Mouse (Mus musculus) heart, embryonic 10.5 days (tissue): Measurements from ENCODE around the gene Camta1. TPM values are rescaled to one million over a fixed set of nuclear protein-coding genes. Genes with fewer than 3 reads are reported as not detected.
"Not testable (repeated sequence)": the region's sequence is repeated elsewhere in the genome, so short reads cannot be mapped to it uniquely, and the experiment has no call there.

ENCODE experiments used
- DNase-seq: peaks from one replicate; pipeline ENCODE4 v3.0.0-alpha.2; 2017; ENCODE audit warnings: low spot score
- H3K27ac ChIP-seq: fragments of 300-500 bp; sonication (generic); 2 replicates; pipeline ENCODE4 v1.5.1; 2016; ENCODE audit warnings: mild to moderate bottlenecking
- H3K27me3 ChIP-seq: fragments of 300-500 bp; sonication (generic); 2 replicates; pipeline ENCODE4 v1.6.1; 2016; ENCODE audit warnings: mild to moderate bottlenecking; ENCODE audit not compliant: poor library complexity, insufficient read depth, severe bottlenecking
- H3K36me3 ChIP-seq: fragments of 300-500 bp; sonication (generic); 2 replicates; pipeline ENCODE4 v1.6.1; 2016; ENCODE audit warnings: mild to moderate bottlenecking, moderate library complexity
- H3K4me1 ChIP-seq: fragments of 300-500 bp; sonication (generic); 2 replicates; pipeline ENCODE4 v1.6.1; 2016; ENCODE audit warnings: mild to moderate bottlenecking
- H3K4me3 ChIP-seq: fragments of 300-500 bp; sonication (generic); 2 replicates; pipeline ENCODE4 v1.5.1; 2016; ENCODE audit warnings: mild to moderate bottlenecking, moderate library complexity
- H3K9me3 ChIP-seq: fragments of 300-500 bp; sonication (generic); 2 replicates; pipeline ENCODE4 v1.6.1; 2016; ENCODE audit warnings: mild to moderate bottlenecking, moderate library complexity
- WGBS: fragments of 180-500 bp; shearing (Covaris S2); methylation state at CpG from one replicate; pipeline ENCODE4 v1.1.7; 2016; 5-methylcytosine and 5-hydroxymethylcytosine counted together
- polyA plus RNA-seq: library from polyadenylated mRNA; unstranded; fragments of >200 nt; fragmentation: Nextera tagmentation; extraction: Ambion mirVana; gene quantifications from 2 replicates; pipeline ENCODE4 v1.2.1, GENCODE M21; 2016

Camta1 gene
- polyA plus RNA-seq, 1 experiment from 2014 or later, result 115 TPM

DNA sequence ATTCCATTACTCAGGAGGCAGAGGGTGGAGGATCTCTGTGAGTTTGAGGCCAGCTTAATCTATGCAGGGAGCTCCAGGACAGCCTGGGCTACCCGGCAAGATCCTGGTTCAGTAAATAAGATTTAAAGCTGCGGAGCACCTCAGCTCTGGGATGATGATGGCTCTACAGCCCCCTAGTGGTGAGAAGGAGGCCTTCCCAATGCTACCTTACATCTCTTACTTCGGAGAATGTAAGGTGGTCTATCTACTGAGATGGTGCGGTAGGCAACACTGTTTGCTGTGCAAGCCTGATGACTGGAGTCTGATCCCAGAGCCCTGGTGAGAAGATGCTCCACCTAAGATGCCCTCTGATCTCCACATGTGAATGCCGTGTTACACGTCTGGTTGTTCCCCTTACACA, 834.7 kb downstream of the Camta1 start:
- Histone ChIP-seq H3K9me3 (no peaks in the 10 kb centered on the region), H3K27me3 (no peaks in the 10 kb centered on the region; the same call in 1 of the 2 replicates), H3K36me3 (0 out of 2 replicates have a peak, but pooled peaks cover 6% of the 10 kb centered on the region), H3K4me1 (peaks cover 11% of the 10 kb centered on the region; the same call in 1 of the 2 replicates), H3K4me3 (no peak overlapping the region), H3K27ac (no peak overlapping the region)
- 43% methylated on average over 6 of the region's 6 CpGs for WGBS
- DNase-seq, result no peak

DNA sequence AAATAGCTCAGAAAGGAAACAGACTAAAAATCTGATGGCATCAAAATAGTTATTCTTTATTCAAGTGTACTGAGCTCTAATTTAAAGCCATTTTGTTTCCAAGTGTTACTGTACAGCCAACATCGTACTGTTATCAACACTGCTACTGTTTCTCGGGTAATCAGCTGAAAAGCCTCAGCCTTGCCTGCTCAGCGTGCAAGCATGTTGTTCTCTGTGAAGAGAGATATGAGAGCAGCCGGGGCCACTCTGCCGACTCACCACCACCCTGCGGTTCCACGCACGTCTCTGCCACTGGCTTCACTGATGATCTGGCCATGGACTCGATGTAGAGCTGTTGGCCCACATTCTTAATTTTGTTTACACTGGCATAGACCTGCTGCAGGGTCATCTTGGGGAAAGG, 837.5 kb downstream of the Camta1 start:
- Histone ChIP-seq H3K4me3 (no peak overlapping the region), H3K27me3 (no peaks in the 10 kb centered on the region; the same call in 1 of the 2 replicates), H3K4me1 (peaks cover 25% of the 10 kb centered on the region), H3K36me3 (peaks cover 6% of the 10 kb centered on the region; the same call in 1 of the 2 replicates), H3K9me3 (no peaks in the 10 kb centered on the region), H3K27ac (no peak overlapping the region)
- DNase-seq, result no peak
- 57% methylated on average over 9 of the region's 9 CpGs for WGBS

DNA sequence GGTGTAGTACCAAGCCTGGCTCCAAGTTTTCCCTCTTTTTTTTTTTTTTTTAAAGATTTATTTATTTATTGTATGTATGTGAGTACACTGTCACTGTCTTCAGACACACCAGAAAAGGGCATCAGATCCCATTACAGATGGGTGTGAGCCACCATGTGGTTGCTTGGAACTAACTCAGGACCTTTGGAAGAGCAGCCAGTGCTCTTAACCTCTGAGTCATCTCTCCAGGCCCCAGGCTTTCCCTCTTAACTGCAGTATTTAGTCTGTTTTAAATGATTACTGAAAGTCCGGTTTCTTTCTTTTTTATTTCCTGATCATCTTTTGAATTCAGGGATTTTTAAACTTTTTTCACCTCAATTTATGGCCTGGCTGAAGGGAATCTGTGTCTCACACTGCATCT, 844.3 kb downstream of the Camta1 start:
- not testable (repeated sequence) for H3K27me3 ChIP-seq, H3K4me3 ChIP-seq, H3K27ac ChIP-seq, H3K9me3 ChIP-seq, DNase-seq
- H3K36me3 ChIP-seq, result peaks cover 22% of the 10 kb centered on the region
- 88% methylated on average over 1 of the region's 1 CpGs for WGBS
- H3K4me1 ChIP-seq, result peaks cover 21% of the 10 kb centered on the region

DNA sequence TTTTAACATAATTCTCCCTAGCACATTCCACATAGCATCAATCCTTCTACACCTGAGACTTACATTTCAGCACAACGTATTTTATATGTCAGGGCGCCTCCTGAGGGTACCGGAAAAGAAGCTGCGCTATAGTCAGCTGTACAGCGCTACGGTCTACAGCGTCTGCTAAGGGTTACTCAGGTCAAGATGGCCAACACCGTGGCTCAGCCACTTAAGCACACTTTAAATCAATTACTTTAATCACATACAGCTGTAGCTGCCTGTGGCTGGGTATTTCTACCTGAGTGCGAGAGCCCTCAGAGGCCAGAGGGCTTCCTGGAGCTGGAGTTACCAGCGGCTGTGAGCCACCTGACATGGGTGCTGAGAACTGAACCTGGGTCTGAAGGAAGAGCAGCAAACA, 845.7 kb downstream of the Camta1 start:
- no peak for DNase-seq
- Histone ChIP-seq H3K27me3 (no peaks in the 10 kb centered on the region), H3K9me3 (no peaks in the 10 kb centered on the region), H3K27ac (no peak overlapping the region), H3K36me3 (peaks cover 21% of the 10 kb centered on the region), H3K4me1 (peaks cover 23% of the 10 kb centered on the region), H3K4me3 (no peak overlapping the region)
- WGBS, result 86% methylated on average over 10 of the region's 10 CpGs

DNA sequence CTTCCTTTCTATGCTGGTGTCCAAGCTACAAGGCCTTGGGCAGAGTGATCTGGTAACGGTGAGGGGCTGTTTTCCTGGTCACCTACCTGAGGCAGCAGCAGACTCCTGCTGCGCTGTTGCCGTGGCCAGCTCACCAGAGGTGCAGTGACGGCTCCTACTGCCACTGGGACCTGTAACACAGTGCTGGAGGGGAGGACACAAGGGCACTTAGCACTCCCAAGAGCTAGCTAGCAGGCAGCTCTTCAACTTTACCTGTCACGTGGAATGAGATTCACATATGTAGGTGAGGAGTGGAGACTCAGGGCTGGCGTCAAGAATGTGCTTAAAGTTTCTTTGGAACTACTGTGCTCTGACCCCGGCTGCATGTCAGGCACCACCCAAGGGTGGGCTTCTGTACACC, 851.4 kb downstream of the Camta1 start:
- H3K36me3 ChIP-seq, result peaks cover 23% of the 10 kb centered on the region; the same call in 1 of the 2 replicates
- peaks cover 9% of the 10 kb centered on the region for H3K4me1 ChIP-seq
- DNase-seq, result no peak
- H3K4me3 ChIP-seq, result no peak overlapping the region
- WGBS, result 82% methylated on average over 7 of the region's 7 CpGs
- no peaks in the 10 kb centered on the region for H3K9me3 ChIP-seq
- no peak overlapping the region for H3K27ac ChIP-seq
- no peaks in the 10 kb centered on the region for H3K27me3 ChIP-seq

DNA sequence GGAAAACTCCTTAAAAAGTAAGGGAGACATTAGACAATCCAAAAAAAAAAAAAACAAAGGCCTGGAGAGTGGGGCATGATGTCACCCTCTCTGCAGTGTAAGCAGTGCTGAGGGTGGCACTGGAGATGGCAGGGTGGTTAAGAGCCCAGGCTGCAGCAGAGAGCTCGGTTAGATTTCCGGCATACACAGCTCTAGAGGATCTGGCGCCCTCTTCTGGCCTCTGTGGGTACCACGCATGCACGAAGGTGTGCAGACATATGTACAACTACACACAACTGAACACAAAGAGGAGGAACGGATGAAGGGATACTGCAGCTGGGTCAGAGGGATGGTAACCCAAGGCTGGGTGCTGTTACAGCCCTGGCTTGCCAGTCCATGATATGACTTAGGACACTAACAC, 854.7 kb downstream of the Camta1 start:
- no peaks in the 10 kb centered on the region for H3K27me3 ChIP-seq
- DNase-seq, result no peak
- H3K4me1 ChIP-seq, result 0 out of 2 replicates have a peak, but pooled peaks cover under 1% of the 10 kb centered on the region
- no peak overlapping the region for H3K27ac ChIP-seq
- H3K4me3 ChIP-seq, result no peak overlapping the region
- WGBS, result 53% methylated on average over 6 of the region's 6 CpGs
- H3K9me3 ChIP-seq, result no peaks in the 10 kb centered on the region
- H3K36me3 ChIP-seq, result peaks cover 23% of the 10 kb centered on the region; the same call in 1 of the 2 replicates

DNA sequence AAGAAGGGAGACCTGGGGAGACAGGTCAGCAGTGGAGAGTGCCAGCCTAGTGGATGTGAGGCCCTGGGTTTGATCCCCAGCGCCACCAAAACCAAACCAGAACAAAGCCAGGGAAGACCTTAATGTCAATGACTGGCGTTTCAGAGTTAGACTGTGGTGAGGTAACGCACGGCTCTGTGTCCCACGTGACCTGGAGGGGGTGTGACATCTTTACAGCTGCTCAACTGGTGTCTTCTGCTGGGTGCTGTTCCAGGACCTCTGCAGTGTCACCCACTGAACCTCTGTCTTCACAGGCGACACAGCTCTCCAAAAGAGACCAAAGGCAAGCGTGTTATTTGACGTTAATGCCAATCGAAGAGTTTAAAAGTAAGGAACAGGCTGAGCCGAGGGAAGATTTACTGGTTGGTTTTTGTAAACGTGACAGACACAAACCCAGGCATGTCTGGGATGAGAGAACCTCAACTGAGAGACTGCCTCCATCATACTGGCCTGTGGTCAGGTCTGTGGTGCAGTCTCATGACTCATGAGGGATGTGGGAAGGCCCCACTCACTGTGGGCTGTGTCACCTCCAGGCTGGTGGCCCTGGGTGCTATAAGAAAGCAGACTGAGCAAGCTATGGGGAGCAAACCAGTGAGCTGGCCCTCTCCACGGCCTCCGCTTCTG, 855.9 kb downstream of the Camta1 start:
- Histone ChIP-seq H3K27ac (no peak overlapping the region), H3K36me3 (peaks cover 23% of the 10 kb centered on the region; the same call in 1 of the 2 replicates), H3K9me3 (no peaks in the 10 kb centered on the region), H3K4me1 (no peaks in the 10 kb centered on the region), H3K27me3 (no peaks in the 10 kb centered on the region), H3K4me3 (no peak overlapping the region)
- WGBS, result 91% methylated on average over 13 of the region's 13 CpGs
- DNase-seq, result no peak

DNA sequence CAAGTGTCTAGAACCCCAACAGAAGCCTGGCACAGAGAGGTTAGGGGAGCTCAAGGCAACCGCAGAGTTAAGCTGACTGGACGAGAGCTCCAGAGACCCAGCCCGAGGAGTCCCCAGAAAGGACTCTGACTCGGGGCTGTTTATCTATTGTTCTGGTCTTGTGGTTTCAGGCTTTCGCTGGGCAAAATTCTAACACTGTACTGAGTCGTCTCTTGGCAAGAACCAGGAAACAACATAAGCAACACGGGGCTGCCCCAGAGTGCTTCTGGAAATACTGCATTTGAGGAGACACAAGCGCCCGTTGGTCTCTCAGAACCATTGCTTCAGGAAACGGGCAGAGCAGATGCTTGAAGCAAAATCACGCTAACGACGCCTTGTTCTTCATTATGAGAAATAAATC, 860.3 kb downstream of the Camta1 start:
- peaks cover 12% of the 10 kb centered on the region; the same call in 1 of the 2 replicates for H3K36me3 ChIP-seq
- H3K27ac ChIP-seq, result no peak overlapping the region
- peaks cover 4% of the 10 kb centered on the region; the same call in 1 of the 2 replicates for H3K27me3 ChIP-seq
- H3K4me1 ChIP-seq, result no peaks in the 10 kb centered on the region
- 76% methylated on average over 13 of the region's 13 CpGs for WGBS
- DNase-seq, result no peak
- H3K9me3 ChIP-seq, result no peaks in the 10 kb centered on the region
- no peak overlapping the region for H3K4me3 ChIP-seq

DNA sequence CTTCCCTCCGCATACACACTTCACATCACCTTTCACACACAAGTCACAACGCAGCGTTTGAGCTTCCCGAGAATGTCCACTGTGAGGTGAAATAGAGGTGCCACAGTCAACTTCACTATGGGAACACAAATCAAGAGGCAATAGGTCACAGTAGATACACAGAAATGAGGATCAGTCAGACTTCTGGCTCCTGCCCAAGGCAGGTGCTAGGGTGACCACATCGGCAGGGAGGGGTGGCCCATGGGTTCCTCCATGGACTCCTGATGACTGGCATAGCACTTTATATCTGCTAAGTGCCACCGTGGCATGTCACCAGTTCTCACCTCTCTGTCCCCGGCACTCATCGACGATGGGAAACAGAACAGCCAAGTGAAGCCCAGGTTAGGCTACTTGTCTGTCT, 863.0 kb downstream of the Camta1 start:
- no peak for DNase-seq
- WGBS, result 90% methylated on average over 9 of the region's 9 CpGs

DNA sequence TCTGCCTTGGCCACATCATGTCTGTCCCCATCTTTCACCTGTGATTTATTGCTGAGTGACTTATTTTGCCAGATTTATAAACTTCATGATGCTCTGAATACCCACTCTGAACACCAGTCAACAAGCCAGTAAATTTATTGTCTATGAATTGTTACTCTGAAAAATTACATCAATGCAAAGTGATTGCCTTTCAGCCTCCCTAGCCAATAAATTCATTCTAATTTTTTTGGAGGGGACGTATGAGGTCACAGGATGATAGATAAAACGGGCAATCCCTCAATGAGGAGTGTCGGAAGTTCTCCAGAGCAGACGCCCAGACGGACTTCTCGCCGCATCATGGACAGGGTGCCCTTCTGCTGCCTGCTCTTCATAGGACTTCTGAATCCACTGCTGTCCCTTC, 864.9 kb downstream of the Camta1 start, which contains the start of gene Uts2:
Gene Uts2 (plus strand): TSS at position 301 of the 400 bp plus-strand sequence.
- H3K27ac ChIP-seq, result no peak within 1 kb of the TSS
- no peaks in the 10 kb centered on the region for H3K4me1 ChIP-seq
- no peak for DNase-seq
- no peak within 1 kb of the TSS for H3K4me3 ChIP-seq
- 83% methylated on average over 7 of the region's 7 CpGs for WGBS
- H3K27me3 ChIP-seq, result peaks cover 4% of the 10 kb centered on the region; the same call in 1 of the 2 replicates
- no peaks in the 10 kb centered on the region for H3K9me3 ChIP-seq
- no peaks in the 10 kb centered on the region for H3K36me3 ChIP-seq

More for the DNA sequence above, 863.0 kb downstream of the Camta1 start:
- H3K27ac ChIP-seq, result no peak overlapping the region
- no peaks in the 10 kb centered on the region for H3K4me1 ChIP-seq
- H3K36me3 ChIP-seq, result no peaks in the 10 kb centered on the region
- no peak overlapping the region for H3K4me3 ChIP-seq
- H3K27me3 ChIP-seq, result peaks cover 4% of the 10 kb centered on the region; the same call in 1 of the 2 replicates
- H3K9me3 ChIP-seq, result no peaks in the 10 kb centered on the region

DNA sequence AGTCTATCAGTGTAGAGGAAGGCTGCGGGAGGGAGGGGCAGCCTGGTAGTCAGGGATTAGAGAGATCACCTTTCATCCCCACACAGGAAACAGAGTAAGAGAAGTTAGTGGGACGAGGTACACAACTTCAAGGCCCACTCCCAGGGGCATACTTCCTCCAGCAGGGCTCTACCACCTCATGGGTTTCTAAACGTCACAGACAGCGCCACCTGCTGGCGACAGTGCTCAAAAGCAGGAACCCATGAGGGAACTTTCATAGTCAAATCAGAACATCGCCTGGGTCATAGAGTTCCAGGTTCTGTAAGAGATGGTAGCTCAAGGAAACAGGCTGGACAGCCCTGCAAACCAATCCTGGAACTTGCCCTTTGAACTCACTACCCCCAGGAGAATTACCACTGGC, 871.5 kb downstream of the Camta1 start:
- DNase-seq, result no peak
- no peaks in the 10 kb centered on the region for H3K27me3 ChIP-seq
- H3K4me3 ChIP-seq, result no peak overlapping the region
- no peak overlapping the region for H3K27ac ChIP-seq
- no peaks in the 10 kb centered on the region for H3K4me1 ChIP-seq
- no peaks in the 10 kb centered on the region for H3K36me3 ChIP-seq
- H3K9me3 ChIP-seq, result no peaks in the 10 kb centered on the region
- 43% methylated on average over 6 of the region's 6 CpGs for WGBS

DNA sequence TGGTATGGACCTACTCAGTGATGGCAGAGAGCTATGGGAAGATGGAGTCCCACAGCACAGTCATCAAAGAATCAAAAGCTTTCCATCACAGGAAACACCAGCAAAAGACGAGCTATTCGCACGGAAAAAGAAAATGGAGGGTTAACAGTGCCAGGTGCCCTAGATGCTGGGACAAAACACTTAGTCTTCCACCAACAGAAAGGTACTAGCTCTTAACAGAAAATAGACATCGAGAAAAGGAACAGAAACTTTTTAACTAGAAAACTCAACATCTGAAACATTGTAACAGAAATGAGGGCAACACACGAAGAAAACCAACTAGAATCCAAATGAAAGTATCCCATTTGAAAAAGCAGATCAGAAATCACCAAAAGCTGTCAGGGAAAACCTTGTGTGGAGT, 881.5 kb downstream of the Camta1 start:
- Histone ChIP-seq H3K27ac (no peak overlapping the region), H3K4me3 (no peak overlapping the region), H3K4me1 (no peaks in the 10 kb centered on the region), H3K9me3 (no peaks in the 10 kb centered on the region), H3K36me3 (no peaks in the 10 kb centered on the region), H3K27me3 (no peaks in the 10 kb centered on the region)
- WGBS, result 83% methylated on average over 5 of the region's 5 CpGs
- DNase-seq, result no peak

DNA sequence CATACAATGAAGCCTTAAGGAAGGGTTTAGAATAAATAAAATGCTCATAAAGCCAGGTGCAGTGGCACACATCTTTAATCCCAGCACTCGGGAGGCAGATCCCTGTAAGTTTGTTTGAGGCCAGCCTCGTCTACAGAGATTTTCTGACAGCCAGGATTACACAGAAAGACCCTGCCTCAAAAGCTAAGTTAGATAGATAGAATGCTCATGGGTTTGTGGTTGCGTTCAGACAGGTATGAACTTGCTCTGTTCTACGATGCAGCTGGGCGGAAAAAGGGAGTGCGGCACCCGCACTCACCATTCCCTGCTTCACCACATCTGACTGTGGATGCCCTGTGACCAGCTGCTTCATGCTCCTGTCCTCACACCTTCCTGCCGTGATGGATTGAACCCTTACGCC, 882.2 kb downstream of the Camta1 start:
- Histone ChIP-seq H3K9me3 (no peaks in the 10 kb centered on the region), H3K4me1 (no peaks in the 10 kb centered on the region), H3K36me3 (no peaks in the 10 kb centered on the region), H3K27me3 (no peaks in the 10 kb centered on the region), H3K4me3 (no peak overlapping the region), H3K27ac (no peak overlapping the region)
- no peak for DNase-seq
- 78% methylated on average over 9 of the region's 9 CpGs for WGBS
